Mouse (Mus musculus) olfactory bulb, adult 2 months (tissue): Measurements from ENCODE around the gene Wdcp.

ENCODE experiments used
- CTCF ChIP-seq: fragments of 200-500 bp; IDR thresholded peaks from 2 replicates; pipeline ENCODE4 v1.5.1; 2012; ENCODE audit warnings: low read depth, mild to moderate bottlenecking, low read length, moderate library complexity; ENCODE audit not compliant: insufficient read depth
- POLR2A ChIP-seq: fragments of 200-500 bp; IDR thresholded peaks from 2 replicates; pipeline ENCODE4 v1.6.1; 2012; ENCODE audit warnings: mild to moderate bottlenecking, low read depth, low read length, moderate library complexity; ENCODE audit not compliant: insufficient read depth

DNA sequence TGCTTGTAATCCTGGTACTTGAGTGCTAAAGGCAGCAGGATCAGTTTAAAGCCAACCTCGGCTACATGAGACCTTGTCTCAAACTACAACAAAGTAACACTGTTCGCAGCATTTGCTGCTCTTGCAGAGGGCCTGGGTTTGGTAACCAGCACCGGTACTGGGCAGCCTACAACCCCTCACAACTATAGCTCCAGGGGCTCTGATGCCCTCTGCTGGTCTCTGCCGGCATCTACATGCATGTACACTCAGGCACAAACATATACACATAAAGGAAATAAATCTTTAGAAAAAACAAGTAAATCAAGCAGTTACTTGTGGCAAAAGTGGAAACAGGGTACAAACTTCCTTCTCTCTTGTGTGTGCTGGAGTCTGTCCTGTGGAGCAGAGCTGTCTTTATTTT, 19.6 kb downstream of the Wdcp start:
- TF ChIP-seq CTCF (no peak), POLR2A (no peak)
